Mouse (Mus musculus) kidney, postnatal 0 days (tissue): ENCODE data around the gene Mettl23. TPM values are rescaled to one million over a fixed set of nuclear protein-coding genes. Genes with fewer than 3 reads are reported as not detected.
"Not testable (repeated sequence)": the region's sequence is repeated elsewhere in the genome, so short reads cannot be mapped to it uniquely, and the experiment has no call there.

Experiments used
- ATAC-seq: fragments of 200-750 bp; cut with Nextera tagmentation; replicated peaks from 2 replicates; pipeline ENCODE4 v1.8.0; 2017; ENCODE audit warnings: low read depth, moderate number of reproducible peaks, moderate TSS enrichment, moderate library complexity; ENCODE audit not compliant: low FRiP score
- DNase-seq: peaks from one replicate; pipeline ENCODE4 v3.0.0-alpha.2; 2016; ENCODE audit warnings: low spot score
- H3K27ac ChIP-seq: fragments of 300-500 bp; sonication (generic); 2 replicates; pipeline ENCODE4 v1.5.1; 2014; ENCODE audit warnings: mild to moderate bottlenecking
- H3K27me3 ChIP-seq: fragments of 300-500 bp; sonication (generic); 2 replicates; pipeline ENCODE4 v1.6.1; 2014; ENCODE audit warnings: low read length, mixed read lengths; ENCODE audit not compliant: insufficient read depth
- H3K36me3 ChIP-seq: fragments of 300-500 bp; sonication (generic); 2 replicates; pipeline ENCODE4 v1.6.1; 2014; ENCODE audit warnings: low read length, mixed read lengths; ENCODE audit not compliant: insufficient read depth
- H3K4me1 ChIP-seq: fragments of 300-500 bp; sonication (generic); replicated peaks from 2 replicates; pipeline ENCODE4 v1.6.1; 2014; ENCODE audit warnings: antibody characterized with exemption, low read length, mixed read lengths; ENCODE audit not compliant: insufficient read depth
- H3K4me2 ChIP-seq: fragments of 300-500 bp; sonication (generic); 2 replicates; pipeline ENCODE4 v1.6.1; 2014; ENCODE audit warnings: mild to moderate bottlenecking, low read length, moderate library complexity, mixed read lengths
- H3K4me3 ChIP-seq: fragments of 300-500 bp; sonication (generic); replicated peaks from 2 replicates; pipeline ENCODE4 v1.5.1; 2014; ENCODE audit warnings: low read depth, low read length
- H3K9ac ChIP-seq: fragments of 300-500 bp; sonication (generic); 2 replicates; pipeline ENCODE4 v1.6.1; 2014; ENCODE audit warnings: low read depth, low read length
- H3K9me3 ChIP-seq: fragments of 300-500 bp; sonication (generic); replicated peaks from 2 replicates; pipeline ENCODE4 v1.6.1; 2016; ENCODE audit warnings: low read length, inconsistent platforms, mixed read lengths
- CTCF ChIP-seq: IDR thresholded peaks from 2 replicates; pipeline ENCODE4 v1.5.1; 2016; ENCODE audit warnings: antibody characterized with exemption, low read depth, mild to moderate bottlenecking, moderate library complexity
- WGBS: fragments of 180-500 bp; shearing (Covaris S2); extraction: QIAGEN DNeasy Blood & Tissue Kit; methylation state at CpG from one replicate; pipeline ENCODE4 v1.1.7; 2014; 5-methylcytosine and 5-hydroxymethylcytosine counted together
- polyA plus RNA-seq: library from polyadenylated mRNA; unstranded; fragments of >200 nt; fragmentation: Nextera tagmentation; extraction: Ambion mirVana; gene quantifications from 2 replicates; pipeline ENCODE4 v1.2.1, GENCODE M21; 2015

Mettl23 gene
- polyA plus RNA-seq, 1 experiment from 2014 or later: 71.5 TPM

DNA sequence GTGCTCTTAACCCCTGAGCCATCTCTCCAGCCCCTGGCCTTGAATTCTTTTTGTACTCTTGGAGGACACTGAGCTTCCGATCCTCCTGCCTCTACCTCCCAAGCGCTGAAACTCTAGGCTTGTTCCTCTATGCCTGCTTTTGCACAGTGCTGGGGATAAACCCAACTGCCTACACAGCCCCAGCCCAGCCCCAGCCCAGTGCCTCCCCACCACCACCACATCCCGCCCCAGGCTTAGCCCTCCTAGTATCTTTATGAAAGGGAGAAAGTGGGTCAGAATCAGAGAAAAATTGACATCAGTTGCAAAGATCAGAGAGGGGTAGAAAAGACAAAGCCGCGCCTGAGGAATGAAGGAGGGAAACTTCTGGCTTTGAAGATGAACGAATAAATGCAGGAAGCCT is 41.0 kb downstream of the Mettl23 start:
- Histone ChIP-seq H3K4me3 (no peak overlapping the region), H3K27ac (no peak overlapping the region), H3K36me3 (no peaks in the 10 kb centered on the region), H3K27me3 (no peaks in the 10 kb centered on the region), H3K9ac (no peak overlapping the region), H3K4me1 (no peaks in the 10 kb centered on the region), H3K4me2 (no peak overlapping the region), H3K9me3 (no peaks in the 10 kb centered on the region)
- ATAC-seq (no peak), DNase-seq (no peak)
- whole genome bisulfite sequencing: 92% methylated on average over 6 of the region's 6 CpGs
- no peak for TF ChIP-seq CTCF

DNA sequence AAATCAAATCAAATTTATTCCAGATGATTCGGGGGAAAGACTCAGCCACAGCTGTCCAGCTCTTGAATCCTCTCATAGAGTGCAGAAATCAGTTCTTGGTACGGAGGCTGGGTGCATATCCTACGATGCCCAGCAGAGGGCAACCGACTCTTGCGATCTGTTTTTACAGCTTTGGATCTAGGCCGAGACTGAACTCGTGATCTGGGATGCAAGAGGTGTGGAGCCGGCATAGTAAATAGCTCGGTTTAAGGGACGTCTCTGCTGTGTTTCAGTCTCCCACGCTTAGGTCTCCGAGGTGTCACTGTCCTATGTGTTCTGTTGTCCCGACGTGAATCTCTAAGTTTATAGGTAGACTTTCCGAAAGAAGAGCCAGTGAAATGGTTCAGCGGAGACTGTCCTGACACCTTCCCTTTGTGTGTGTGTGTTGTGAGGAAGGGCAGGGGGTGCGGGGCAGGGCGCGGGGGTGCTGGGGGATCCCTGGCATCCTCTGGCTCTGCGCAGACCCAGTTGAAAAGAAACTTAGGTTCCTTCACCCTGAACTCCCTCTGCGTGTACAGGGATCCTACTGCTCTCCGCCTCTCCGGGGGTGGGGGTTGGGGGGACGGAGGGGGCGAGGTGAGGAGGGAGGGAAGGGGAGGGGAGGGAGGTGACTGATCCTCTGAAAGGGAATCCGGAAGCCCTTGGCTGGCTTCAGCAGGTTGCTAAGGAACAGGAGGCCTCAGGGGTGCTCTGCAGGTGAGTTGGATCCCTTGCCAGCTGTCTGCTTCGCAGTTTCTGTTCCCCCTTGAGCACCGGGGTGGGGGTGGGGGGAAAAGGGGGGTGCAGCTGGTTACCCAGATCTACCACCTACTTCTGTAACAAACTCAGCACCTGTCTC is 42.4 kb downstream of the Mettl23 start:
- peak; percentile 94 for TF ChIP-seq CTCF
- H3K4me2 ChIP-seq: peak overlapping the region; percentile 50
- DNase-seq (peak; percentile 88), ATAC-seq (peak; percentile 52; the same call in 1 of the 2 replicates)
- no peak overlapping the region for H3K27ac ChIP-seq
- no peak overlapping the region for H3K9ac ChIP-seq
- no peaks in the 10 kb centered on the region for H3K4me1 ChIP-seq
- H3K27me3 ChIP-seq: no peaks in the 10 kb centered on the region
- peak overlapping the region; percentile 12 for H3K4me3 ChIP-seq
- 3% methylated on average over 28 of the region's 28 CpGs for WGBS
- no peaks in the 10 kb centered on the region for H3K36me3 ChIP-seq
- H3K9me3 ChIP-seq: no peaks in the 10 kb centered on the region

- H3K4me2 ChIP-seq: no peak overlapping the region
- no peak for TF ChIP-seq CTCF
- no peaks in the 10 kb centered on the region for H3K9me3 ChIP-seq
- DNase-seq (no peak), ATAC-seq (no peak)
- no peaks in the 10 kb centered on the region for H3K36me3 ChIP-seq
- no peak overlapping the region for H3K4me3 ChIP-seq
- WGBS: 55% methylated on average over 5 of the region's 5 CpGs
- no peak overlapping the region for H3K27ac ChIP-seq
- H3K27me3 ChIP-seq: no peaks in the 10 kb centered on the region
- H3K4me1 ChIP-seq: no peaks in the 10 kb centered on the region
- no peak overlapping the region for H3K9ac ChIP-seq
Measured at GRCm38 (mm10) chr11:116887136-116887535, 44.1 kb downstream of the Mettl23 start.

DNA sequence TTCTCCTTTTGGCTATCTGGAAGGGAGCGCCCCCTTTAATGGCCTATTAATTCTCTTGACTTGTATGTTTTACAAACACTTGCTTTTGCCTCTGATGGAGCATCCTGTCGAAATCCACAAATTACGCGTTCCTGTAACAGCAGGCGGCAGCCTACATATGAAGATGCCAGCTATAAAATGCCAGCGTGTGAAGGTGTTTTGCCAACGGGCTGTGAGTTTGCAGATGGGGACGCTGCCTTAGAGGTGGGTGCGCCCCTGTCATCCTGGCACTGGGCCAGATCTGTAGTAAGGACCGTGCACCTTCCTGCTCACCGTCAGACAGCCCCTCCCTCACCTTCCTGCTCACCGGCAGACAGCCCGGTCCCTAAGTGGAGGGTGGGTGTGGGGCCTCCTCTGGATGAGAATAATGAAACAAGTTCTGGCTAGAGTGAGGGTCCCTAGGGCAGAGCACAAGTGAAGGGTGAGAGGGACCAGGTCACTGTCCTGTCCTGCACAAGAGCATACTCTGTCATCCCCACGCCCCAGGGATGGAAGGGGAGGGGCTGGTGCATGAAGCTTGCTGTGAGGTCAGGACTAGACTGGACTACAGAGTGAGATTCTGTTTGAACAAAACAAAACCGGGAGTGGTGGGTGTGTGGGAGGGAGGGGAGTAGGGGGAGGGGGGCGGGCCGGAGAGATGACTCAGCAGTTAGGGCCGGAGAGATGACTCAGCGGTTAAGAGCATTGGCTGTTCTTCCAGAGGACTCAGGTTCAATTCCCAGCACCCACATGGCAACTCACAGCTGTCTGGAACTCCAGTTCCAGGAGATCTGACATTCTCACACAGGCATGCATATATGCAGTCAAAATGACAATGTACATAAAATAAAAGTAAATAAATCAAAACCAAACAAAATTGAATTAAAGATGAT is 50.7 kb downstream of the Mettl23 start:
- no peaks in the 10 kb centered on the region for H3K27me3 ChIP-seq

DNA sequence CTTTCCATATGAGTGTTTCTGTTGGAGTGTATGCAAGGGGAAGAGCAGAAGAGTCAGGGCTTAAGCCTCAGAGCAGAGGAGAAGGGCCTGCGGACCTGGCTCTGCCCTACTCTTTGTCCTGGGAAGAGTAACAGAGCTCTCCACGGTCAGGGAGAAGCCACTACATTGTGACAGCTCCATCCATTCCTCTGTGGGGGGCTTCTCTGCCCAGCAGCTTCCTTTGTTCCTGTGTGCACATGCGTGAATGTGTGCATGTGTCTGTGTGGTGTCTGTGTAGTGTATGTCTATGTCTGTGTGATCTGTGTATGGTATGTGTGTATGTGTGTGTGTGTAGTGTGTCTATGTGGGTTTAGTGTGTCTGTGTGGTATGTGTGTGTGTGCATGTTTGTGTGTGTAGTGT is 52.3 kb downstream of the Mettl23 start:
- Histone ChIP-seq H3K36me3 (no peaks in the 10 kb centered on the region), H3K4me3 (no peak overlapping the region), H3K27me3 (no peaks in the 10 kb centered on the region), H3K27ac (no peak overlapping the region), H3K4me1 (no peaks in the 10 kb centered on the region), H3K4me2 (no peak overlapping the region), H3K9ac (no peak overlapping the region), H3K9me3 (no peaks in the 10 kb centered on the region)
- no peak for ATAC-seq
- no peak for TF ChIP-seq CTCF
- WGBS: 76% methylated on average over 3 of the region's 3 CpGs
- no peak for DNase-seq

More for the DNA sequence above, 50.7 kb downstream of the Mettl23 start:
- H3K9ac ChIP-seq: no peak overlapping the region
- no peak overlapping the region for H3K27ac ChIP-seq
- H3K36me3 ChIP-seq: no peaks in the 10 kb centered on the region
- ATAC-seq (no peak), DNase-seq (no peak)
- H3K4me1 ChIP-seq: no peaks in the 10 kb centered on the region
- no peaks in the 10 kb centered on the region for H3K9me3 ChIP-seq
- H3K4me2 ChIP-seq: no peak overlapping the region
- no peak; the same call in 1 of the 2 replicates for TF ChIP-seq CTCF
- no peak overlapping the region for H3K4me3 ChIP-seq
- WGBS: 46% methylated on average over 19 of the region's 19 CpGs

DNA sequence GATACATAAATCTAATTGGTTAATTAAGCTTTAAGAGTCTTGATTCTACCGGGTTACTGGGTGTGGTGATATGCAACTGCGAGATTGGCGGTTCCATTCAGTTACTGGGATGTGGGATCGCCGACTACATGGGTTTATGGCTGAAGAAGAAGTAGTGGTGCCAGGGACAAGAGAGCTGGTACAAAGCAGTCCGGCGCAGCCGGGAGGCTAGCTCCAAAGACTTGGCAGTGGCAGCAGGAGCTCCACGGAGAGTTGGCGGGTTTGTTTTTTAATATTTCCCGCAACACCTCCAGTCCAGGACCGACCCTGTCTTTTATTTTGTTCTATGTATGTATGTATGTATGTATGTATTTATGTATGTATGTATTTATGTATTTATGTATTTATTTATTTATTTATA is 56.2 kb downstream of the Mettl23 start:
- no peak overlapping the region for H3K4me3 ChIP-seq
- H3K4me1 ChIP-seq: no peaks in the 10 kb centered on the region
- no peaks in the 10 kb centered on the region for H3K9me3 ChIP-seq
- no peak for TF ChIP-seq CTCF
- H3K36me3 ChIP-seq: no peaks in the 10 kb centered on the region
- 93% methylated on average over 12 of the region's 12 CpGs for WGBS
- ATAC-seq (no peak), DNase-seq (no peak)
- H3K27ac ChIP-seq: no peak overlapping the region
- H3K27me3 ChIP-seq: no peaks in the 10 kb centered on the region
- H3K4me2 ChIP-seq: no peak overlapping the region
- H3K9ac ChIP-seq: no peak overlapping the region

GRCm38 (mm10) chr11:116902588-116902987 is 59.5 kb downstream of the Mettl23 start:
- H3K9ac ChIP-seq, DNase-seq, H3K4me2 ChIP-seq, H3K4me1 ChIP-seq, H3K4me3 ChIP-seq, H3K9me3 ChIP-seq, H3K27me3 ChIP-seq, H3K27ac ChIP-seq, ATAC-seq, H3K36me3 ChIP-seq: not testable (repeated sequence)
- 93% methylated on average over 10 of the region's 10 CpGs for WGBS
